Mouse (Mus musculus) G1E (cell line): ENCODE measurements at regions not wholly inside any gene's neighbourhood (a gene's known extent, or its start where the extent isn't known, plus 50 kb on each side); places are given as distances from the start of the nearest gene placed in this dataset.

Experiments used
- ATAC-seq: 2 replicates; pipeline ENCODE4 v1.8.0; 2016; ENCODE audit warnings: mild to moderate bottlenecking; ENCODE audit not compliant: insufficient number of reproducible peaks, poor library complexity, low FRiP score, severe bottlenecking; ENCODE audit errors: extremely low read depth
- DNase-seq: peaks from one replicate; pipeline ENCODE4 v3.0.0; 2012; ENCODE audit warnings: low spot score
- H3K27me3 ChIP-seq: 2 replicates; pipeline ENCODE4 v1.6.1; 2012; ENCODE audit warnings: mild to moderate bottlenecking, low read length, inconsistent platforms; ENCODE audit not compliant: insufficient read depth
- H3K36me3 ChIP-seq: replicated peaks from 2 replicates; pipeline ENCODE3; 2012; ENCODE audit warnings: mild to moderate bottlenecking, inconsistent platforms
- H3K4me1 ChIP-seq: 2 replicates; pipeline ENCODE4 v1.6.1; 2012; ENCODE audit warnings: low read depth, low read length, inconsistent platforms, mixed read lengths; ENCODE audit not compliant: insufficient read depth
- H3K4me3 ChIP-seq: 2 replicates; pipeline ENCODE4 v1.5.1; 2012; ENCODE audit warnings: low read depth, mild to moderate bottlenecking, inconsistent platforms, low read length, moderate library complexity, mixed read lengths
- H3K9me3 ChIP-seq: replicated peaks from 2 replicates; pipeline ENCODE4 v1.6.1; 2012; ENCODE audit warnings: inconsistent platforms
- CTCF ChIP-seq: IDR thresholded peaks from 2 replicates; pipeline ENCODE4 v1.5.1; 2012; ENCODE audit warnings: low read depth, low read length, inconsistent platforms, mixed read lengths
- GATA1 ChIP-seq: IDR thresholded peaks from 2 replicates; pipeline ENCODE4 v1.6.1; 2012; ENCODE audit warnings: borderline replicate concordance, low read length, inconsistent platforms, mixed read lengths
- GATA2 ChIP-seq: IDR thresholded peaks from 2 replicates; pipeline ENCODE4 v1.6.1; 2012; ENCODE audit warnings: low read depth, low read length, inconsistent platforms, borderline replicate concordance
- POLR2AphosphoS5 ChIP-seq: IDR thresholded peaks from 2 replicates; pipeline ENCODE4 v1.6.1; 2012; ENCODE audit warnings: low read depth, low read length, inconsistent platforms; ENCODE audit not compliant: insufficient replicate concordance
- TAL1 ChIP-seq: conservative IDR thresholded peaks from 2 replicates; pipeline ENCODE4 v1.6.1; 2012; ENCODE audit warnings: low read depth, low read length, inconsistent platforms, mixed read lengths

- TF ChIP-seq POLR2AphosphoS5: no peak
- no peak for TF ChIP-seq CTCF
- TF ChIP-seq GATA1: no peak
- TF ChIP-seq TAL1: no peak
- TF ChIP-seq GATA2: no peak
- DNase-seq (no peak), ATAC-seq (no peak)
- no peaks in the 10 kb centered on the region for H3K36me3 ChIP-seq
- peaks cover 70% of the 10 kb centered on the region for H3K9me3 ChIP-seq
- no peak overlapping the region for H3K4me3 ChIP-seq
- no peaks in the 10 kb centered on the region for H3K27me3 ChIP-seq
- H3K4me1 ChIP-seq: no peaks in the 10 kb centered on the region
These were observed 55.8 kb downstream of the Camk2n1 start for GRCm38 (mm10) chr4:138509901-138510300.

- no peaks in the 10 kb centered on the region for H3K36me3 ChIP-seq
- H3K27me3 ChIP-seq: no peaks in the 10 kb centered on the region
- TF ChIP-seq GATA2: no peak
- no peak for TF ChIP-seq POLR2AphosphoS5
- no peak for TF ChIP-seq GATA1
- no peak for TF ChIP-seq CTCF
- TF ChIP-seq TAL1: no peak
- ATAC-seq (no peak), DNase-seq (no peak)
- H3K9me3 ChIP-seq: peaks cover 62% of the 10 kb centered on the region
- no peaks in the 10 kb centered on the region for H3K4me1 ChIP-seq
- H3K4me3 ChIP-seq: no peak overlapping the region
These were observed 59.8 kb downstream of the Camk2n1 start for GRCm38 (mm10) chr4:138513876-138514275.
